Mouse (Mus musculus): ENCODE data around the gene Sprn. TPM values are rescaled to one million over a fixed set of nuclear protein-coding genes. Genes with fewer than 3 reads are reported as not detected.

The Sprn gene
- polyA plus RNA-seq, 1 experiment from 2014 or later, result not detected

GRCm38 (mm10) chr7:140121338-140121910 is 33.3 kb downstream of the Sprn start:
- Histone ChIP-seq H3K9me3 (replicated peaks) (no peaks in the 10 kb centered on the region), H3K4me1 (peaks cover 33% of the 10 kb centered on the region), H3K27me3 (replicated peaks) (no peaks in the 10 kb centered on the region), H3K27ac (no peak overlapping the region), H3K9ac (no peak overlapping the region), H3K4me2 (no peak overlapping the region), H3K36me3 (no peaks in the 10 kb centered on the region), H3K4me3 (no peak overlapping the region)
- WGBS (ENCODE audit: insufficient replicate concordance), result 52% methylated on average over 13 of the region's 13 CpGs
- ATAC-seq, result no peak

DNA sequence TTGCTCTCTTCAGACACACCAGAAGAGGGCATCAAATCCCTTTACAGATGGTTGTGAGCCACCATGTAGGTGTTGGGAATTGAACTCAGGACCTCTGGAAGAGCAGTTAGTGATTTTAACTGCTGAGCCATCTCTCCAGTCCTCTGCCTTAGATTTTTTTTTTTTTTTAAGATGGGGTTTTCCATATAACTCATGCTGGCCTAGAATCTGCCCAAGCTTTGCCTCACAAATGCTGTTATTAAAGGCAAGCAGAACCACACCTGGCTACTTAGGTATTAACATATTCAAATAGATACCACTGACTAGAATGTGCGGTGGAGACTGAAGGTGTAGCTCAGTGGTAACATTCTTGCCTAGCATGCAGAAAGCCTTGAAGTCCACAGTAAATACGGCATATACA is 34.2 kb downstream of the Sprn start:
- Histone ChIP-seq H3K4me2 (no peak overlapping the region), H3K9me3 (replicated peaks) (no peaks in the 10 kb centered on the region), H3K4me3 (no peak overlapping the region), H3K9ac (no peak overlapping the region), H3K4me1 (peaks cover 31% of the 10 kb centered on the region), H3K36me3 (no peaks in the 10 kb centered on the region), H3K27ac (no peak overlapping the region), H3K27me3 (replicated peaks) (no peaks in the 10 kb centered on the region)
- WGBS (ENCODE audit: insufficient replicate concordance), result 71% methylated on average over 2 of the region's 2 CpGs
- no peak for ATAC-seq

GRCm38 (mm10) chr7:140116329-140117054 is 38.2 kb downstream of the Sprn start, which contains the start of gene Echs1:
Gene Echs1, minus strand, starts transcription at chr7:140116476.
- WGBS (ENCODE audit: insufficient replicate concordance), result 4% methylated on average over 28 of the region's 28 CpGs
- Histone ChIP-seq H3K4me3 (peak within 1 kb of the TSS; percentile 70), H3K36me3 (peaks cover 15% of the 10 kb centered on the region), H3K4me2 (peak within 1 kb of the TSS; percentile 98), H3K4me1 (peaks cover 23% of the 10 kb centered on the region), H3K9me3 (replicated peaks) (no peaks in the 10 kb centered on the region), H3K27ac (peak within 1 kb of the TSS; percentile 72), H3K9ac (peak within 1 kb of the TSS; percentile 75), H3K27me3 (replicated peaks) (no peaks in the 10 kb centered on the region)
- peak; percentile 99 for ATAC-seq

GRCm38 (mm10) chr7:140115583-140116328 is 38.9 kb downstream of the Sprn start, which contains the start of gene Paox:
Gene Paox, plus strand, starts transcription at chr7:140115799.
- Histone ChIP-seq H3K4me1 (peaks cover 23% of the 10 kb centered on the region), H3K9ac (peak within 1 kb of the TSS; percentile 75), H3K4me3 (peak within 1 kb of the TSS; percentile 70), H3K27ac (peak within 1 kb of the TSS; percentile 72), H3K36me3 (peaks cover 22% of the 10 kb centered on the region), H3K4me2 (peak within 1 kb of the TSS; percentile 98), H3K9me3 (replicated peaks) (no peaks in the 10 kb centered on the region), H3K27me3 (replicated peaks) (no peaks in the 10 kb centered on the region)
- WGBS (ENCODE audit: insufficient replicate concordance), result 2% methylated on average over 23 of the region's 23 CpGs
- peak; percentile 71 for ATAC-seq

- H3K9ac ChIP-seq, result no peak overlapping the region
- no peak for ATAC-seq
- H3K36me3 ChIP-seq, result peaks cover 59% of the 10 kb centered on the region
- 52% methylated on average over 3 of the region's 3 CpGs for WGBS (ENCODE audit: insufficient replicate concordance)
- H3K9me3 ChIP-seq (replicated peaks), result no peaks in the 10 kb centered on the region
- no peak overlapping the region for H3K4me2 ChIP-seq
- peaks cover 19% of the 10 kb centered on the region for H3K4me1 ChIP-seq
- H3K27ac ChIP-seq, result no peak overlapping the region
- H3K27me3 ChIP-seq (replicated peaks), result no peaks in the 10 kb centered on the region
- no peak overlapping the region for H3K4me3 ChIP-seq
These were observed 42.7 kb downstream of the Sprn start for GRCm38 (mm10) chr7:140111943-140112342.

DNA sequence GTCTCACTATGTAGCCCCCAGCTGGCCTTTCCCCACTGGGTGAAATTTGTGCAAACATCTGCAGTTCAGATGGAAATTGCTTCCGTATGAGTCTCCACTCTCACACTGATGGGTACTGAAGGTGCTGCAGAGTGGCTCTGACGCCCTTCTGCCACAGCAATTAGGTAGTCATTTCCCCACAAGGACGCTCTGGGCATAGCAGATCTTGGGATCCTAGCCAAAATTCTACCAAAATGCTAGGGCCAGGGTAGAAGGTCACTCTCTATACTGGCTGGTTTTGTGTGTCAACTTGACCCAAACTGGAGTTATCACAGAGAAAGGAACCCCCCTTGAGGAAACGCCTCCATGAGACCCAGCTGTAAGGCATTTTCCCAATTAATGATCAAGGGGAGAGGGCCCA is 50.7 kb downstream of the Sprn start:
- ATAC-seq, result no peak
- peaks cover 15% of the 10 kb centered on the region for H3K4me1 ChIP-seq
- H3K27ac ChIP-seq, result no peak overlapping the region
- no peak overlapping the region for H3K9ac ChIP-seq
- H3K36me3 ChIP-seq, result peaks cover 33% of the 10 kb centered on the region
- no peak overlapping the region for H3K4me2 ChIP-seq
- H3K27me3 ChIP-seq (replicated peaks), result no peaks in the 10 kb centered on the region
- WGBS (ENCODE audit: insufficient replicate concordance), result 61% methylated on average over 4 of the region's 4 CpGs
- no peaks in the 10 kb centered on the region for H3K9me3 ChIP-seq (replicated peaks)
- no peak overlapping the region for H3K4me3 ChIP-seq

DNA sequence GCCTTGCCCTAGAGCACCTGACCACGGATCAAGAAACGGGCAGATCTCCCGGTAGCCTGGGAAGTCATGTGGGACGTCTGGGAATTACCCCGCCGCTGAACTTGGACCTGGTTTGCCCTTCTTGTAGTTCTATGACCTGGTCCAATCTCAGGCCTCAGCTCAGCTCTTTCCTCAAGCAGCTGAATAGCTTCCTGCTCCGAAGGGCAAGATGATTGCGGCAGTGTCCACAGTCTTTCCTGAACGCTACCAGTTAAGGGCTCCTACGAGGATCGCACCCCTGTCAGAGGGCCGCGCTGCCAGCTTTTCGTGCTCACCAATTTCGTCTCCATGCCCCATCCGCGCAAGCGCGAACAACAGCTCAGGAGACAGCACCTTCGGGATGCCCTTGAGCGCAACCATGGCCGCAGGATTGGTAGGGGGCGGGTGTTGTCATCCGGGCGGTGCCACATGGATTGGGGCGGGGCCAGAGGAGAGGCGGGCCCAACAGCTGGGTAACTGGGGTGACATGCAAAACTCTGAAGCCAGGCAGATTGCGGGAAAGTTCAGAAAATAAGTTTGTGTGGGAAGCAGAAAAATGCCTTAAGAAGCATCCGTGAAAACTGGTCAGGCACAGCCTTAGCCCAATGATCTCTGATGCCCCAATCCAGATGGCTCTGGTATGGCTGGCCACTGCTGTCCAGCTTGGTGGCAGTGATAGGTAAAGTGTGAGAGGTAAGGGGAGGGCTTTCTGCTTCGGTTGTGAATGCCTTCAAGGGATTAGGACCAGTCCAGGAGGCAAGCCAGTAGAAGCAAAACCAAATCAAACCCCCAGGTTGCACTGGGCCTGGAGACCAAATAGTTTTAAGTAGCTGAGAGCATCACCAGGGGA is 52.5 kb downstream of the Sprn start, which contains the start of gene Fuom:
TSS of gene Fuom (minus strand) at position 449 of the 868 bp plus-strand sequence.
- Histone ChIP-seq H3K27ac (no peak within 1 kb of the TSS), H3K4me2 (peak within 1 kb of the TSS; percentile 67), H3K4me1 (peaks cover 21% of the 10 kb centered on the region), H3K9me3 (replicated peaks) (no peaks in the 10 kb centered on the region), H3K9ac (peak within 1 kb of the TSS; percentile 55), H3K27me3 (replicated peaks) (no peaks in the 10 kb centered on the region), H3K36me3 (peaks cover 17% of the 10 kb centered on the region), H3K4me3 (peak within 1 kb of the TSS; percentile 50)
- 4% methylated on average over 30 of the region's 30 CpGs for WGBS (ENCODE audit: insufficient replicate concordance)
- peak; percentile 89 for ATAC-seq

- Histone ChIP-seq H3K4me3 (peak overlapping the region; percentile 50), H3K27ac (no peak overlapping the region), H3K27me3 (replicated peaks) (no peaks in the 10 kb centered on the region), H3K4me2 (peak overlapping the region; percentile 67), H3K9ac (peak overlapping the region; percentile 55; the same call in 1 of the 2 replicates), H3K36me3 (peaks cover 12% of the 10 kb centered on the region), H3K9me3 (replicated peaks) (no peaks in the 10 kb centered on the region), H3K4me1 (peaks cover 21% of the 10 kb centered on the region)
- ATAC-seq, result no peak
- WGBS (ENCODE audit: insufficient replicate concordance), result 73% methylated on average over 10 of the region's 10 CpGs
These were observed 53.2 kb downstream of the Sprn start for GRCm38 (mm10) chr7:140101498-140101897.

Other genes with a start within 250 kb of the Sprn start
- gene Utf1, start 211.1 kb downstream of the Sprn start, polyA plus RNA-seq (2016; fragmentation: Nextera tagmentation; extraction: Ambion mirVana), result not detected in 2 replicates
- not detected in 2 replicates for gene 6430531B16Rik, start 176.1 kb downstream of the Sprn start, polyA plus RNA-seq (2016; fragmentation: Nextera tagmentation; extraction: Ambion mirVana)
- 0.61 and 0.83 TPM in 2 replicates for gene Adam8, start 162.3 kb downstream of the Sprn start, polyA plus RNA-seq (2016; fragmentation: Nextera tagmentation; extraction: Ambion mirVana)
- 28.7 and 29.6 TPM in 2 replicates for gene Zfp511, start 118.5 kb downstream of the Sprn start, polyA plus RNA-seq (2016; fragmentation: Nextera tagmentation; extraction: Ambion mirVana)
- 36.6 and 38.3 TPM in 2 replicates for gene Tubgcp2, start 118.2 kb downstream of the Sprn start, polyA plus RNA-seq (2016; fragmentation: Nextera tagmentation; extraction: Ambion mirVana)
- not detected in 2 replicates for gene Msx3, start 105.8 kb downstream of the Sprn start, polyA plus RNA-seq (2016; fragmentation: Nextera tagmentation; extraction: Ambion mirVana)
- 0.33 and 0.38 TPM in 2 replicates for gene Caly, start 72.3 kb downstream of the Sprn start, polyA plus RNA-seq (2016; fragmentation: Nextera tagmentation; extraction: Ambion mirVana)
- gene Prap1, start 61.5 kb downstream of the Sprn start, polyA plus RNA-seq (2016; fragmentation: Nextera tagmentation; extraction: Ambion mirVana), result not detected in 2 replicates
- gene Fuom, start 52.4 kb downstream of the Sprn start, polyA plus RNA-seq (2016; fragmentation: Nextera tagmentation; extraction: Ambion mirVana), result 7.4 and 7.6 TPM in 2 replicates
- 11.0 and 11.5 TPM in 2 replicates for gene Paox, start 39.1 kb downstream of the Sprn start, polyA plus RNA-seq (2016; fragmentation: Nextera tagmentation; extraction: Ambion mirVana)
- 78.4 and 78.7 TPM in 2 replicates for gene Echs1, start 38.4 kb downstream of the Sprn start, polyA plus RNA-seq (2016; fragmentation: Nextera tagmentation; extraction: Ambion mirVana)
- gene Mtg1, start 17.3 kb downstream of the Sprn start, polyA plus RNA-seq (2016; fragmentation: Nextera tagmentation; extraction: Ambion mirVana), result 25.4 and 25.6 TPM in 2 replicates
- not detected in 2 replicates for gene Olfr522, start 9.9 kb upstream of the Sprn start, polyA plus RNA-seq (2016; fragmentation: Nextera tagmentation; extraction: Ambion mirVana)
- gene Olfr523, start 18.3 kb upstream of the Sprn start, polyA plus RNA-seq (2016; fragmentation: Nextera tagmentation; extraction: Ambion mirVana), result not detected in 2 replicates
- not detected in 2 replicates for gene Olfr524, start 51.1 kb upstream of the Sprn start, polyA plus RNA-seq (2016; fragmentation: Nextera tagmentation; extraction: Ambion mirVana)
- gene Cd163l1, start 63.4 kb upstream of the Sprn start, polyA plus RNA-seq (2016; fragmentation: Nextera tagmentation; extraction: Ambion mirVana), result 0.08 TPM in 1 of 2 replicates, not detected in the other
- gene 5830411N06Rik, start 92.4 kb upstream of the Sprn start, polyA plus RNA-seq (2016; fragmentation: Nextera tagmentation; extraction: Ambion mirVana), result not detected in 2 replicates
- gene Olfr525, start 166.0 kb upstream of the Sprn start, polyA plus RNA-seq (2016; fragmentation: Nextera tagmentation; extraction: Ambion mirVana), result not detected in 2 replicates
- gene Olfr527, start 179.1 kb upstream of the Sprn start, polyA plus RNA-seq (2016; fragmentation: Nextera tagmentation; extraction: Ambion mirVana), result not detected in 2 replicates
- gene Olfr60, start 206.8 kb upstream of the Sprn start, polyA plus RNA-seq (2016; fragmentation: Nextera tagmentation; extraction: Ambion mirVana), result not detected in 2 replicates
- gene Olfr530, start 221.5 kb upstream of the Sprn start, polyA plus RNA-seq (2016; fragmentation: Nextera tagmentation; extraction: Ambion mirVana), result not detected in 2 replicates
- not detected in 2 replicates for gene Olfr531, start 248.0 kb upstream of the Sprn start, polyA plus RNA-seq (2016; fragmentation: Nextera tagmentation; extraction: Ambion mirVana)